Mouse (Mus musculus) limb, embryonic 15.5 days (tissue): Measurements from ENCODE around the gene Tm4sf1. TPM values are rescaled to one million over a fixed set of nuclear protein-coding genes. Genes with fewer than 3 reads are reported as not detected.

Experiments used
- ATAC-seq: fragments of 200-750 bp; cut with Nextera tagmentation; 2 replicates; pipeline ENCODE4 v1.8.0; 2017; ENCODE audit warnings: low read depth, moderate TSS enrichment; ENCODE audit not compliant: insufficient number of reproducible peaks, low FRiP score, low TSS enrichment
- H3K27ac ChIP-seq: fragments of 300-500 bp; sonication (generic); 2 replicates; pipeline ENCODE4 v1.5.1; 2015; ENCODE audit warnings: moderate library complexity, mild to moderate bottlenecking, inconsistent platforms
- H3K27me3 ChIP-seq: fragments of 300-500 bp; sonication (generic); 2 replicates; pipeline ENCODE4 v1.6.1; 2015; ENCODE audit warnings: inconsistent platforms
- H3K36me3 ChIP-seq: fragments of 300-500 bp; sonication (generic); 2 replicates; pipeline ENCODE4 v1.6.1; 2015; ENCODE audit warnings: inconsistent platforms
- H3K4me1 ChIP-seq: fragments of 300-500 bp; sonication (generic); 2 replicates; pipeline ENCODE4 v1.6.1; 2015; ENCODE audit warnings: inconsistent platforms
- H3K4me2 ChIP-seq: fragments of 300-500 bp; sonication (generic); 2 replicates; pipeline ENCODE4 v1.6.1; 2015; ENCODE audit warnings: mild to moderate bottlenecking, inconsistent platforms
- H3K4me3 ChIP-seq: fragments of 300-500 bp; sonication (generic); 2 replicates; pipeline ENCODE4 v1.5.1; 2015; ENCODE audit warnings: mild to moderate bottlenecking, inconsistent platforms
- H3K9ac ChIP-seq: fragments of 300-500 bp; sonication (generic); 2 replicates; pipeline ENCODE4 v1.6.1; 2015; ENCODE audit warnings: inconsistent platforms
- H3K9me3 ChIP-seq: fragments of 300-500 bp; sonication (generic); 2 replicates; pipeline ENCODE4 v1.6.1; 2016; ENCODE audit warnings: inconsistent platforms
- WGBS: fragments of 180-500 bp; shearing (Covaris S2); methylation state at CpG from one replicate; pipeline ENCODE4 v1.1.7; 2015; 5-methylcytosine and 5-hydroxymethylcytosine counted together
- polyA plus RNA-seq: library from polyadenylated mRNA; unstranded; fragments of >200 nt; fragmentation: Nextera tagmentation; extraction: Ambion mirVana; gene quantifications from 2 replicates; pipeline ENCODE4 v1.2.1, GENCODE M21; 2015

Gene Tm4sf1
- polyA plus RNA-seq, 1 experiment from 2014 or later, result 106 TPM

DNA sequence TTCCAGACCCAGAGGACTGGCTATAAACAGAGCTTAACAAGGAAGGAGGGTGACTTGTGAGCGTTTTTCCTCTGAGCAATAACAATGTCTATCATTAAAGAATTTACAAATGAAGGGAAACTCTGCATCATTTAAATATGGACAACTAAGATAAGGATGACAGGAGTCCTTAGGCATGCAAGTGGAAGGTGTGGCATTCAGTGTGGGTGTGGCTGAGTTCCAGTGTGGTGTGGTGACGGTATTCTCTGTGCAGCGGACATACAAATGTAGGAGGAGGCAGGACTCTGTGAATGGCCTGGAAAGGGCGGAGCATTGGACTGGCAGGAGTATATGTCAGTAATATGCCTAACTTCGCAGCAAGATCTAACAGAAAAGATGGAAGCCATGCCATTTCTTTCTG is 24.3 kb downstream of the Tm4sf1 start:
- Histone ChIP-seq H3K4me3 (no peak overlapping the region), H3K27ac (no peak overlapping the region), H3K36me3 (no peaks in the 10 kb centered on the region), H3K9ac (no peak overlapping the region), H3K9me3 (no peaks in the 10 kb centered on the region), H3K4me1 (no peaks in the 10 kb centered on the region), H3K27me3 (no peaks in the 10 kb centered on the region), H3K4me2 (no peak overlapping the region)
- 78% methylated on average over 5 of the region's 5 CpGs for WGBS
- no peak for ATAC-seq

DNA sequence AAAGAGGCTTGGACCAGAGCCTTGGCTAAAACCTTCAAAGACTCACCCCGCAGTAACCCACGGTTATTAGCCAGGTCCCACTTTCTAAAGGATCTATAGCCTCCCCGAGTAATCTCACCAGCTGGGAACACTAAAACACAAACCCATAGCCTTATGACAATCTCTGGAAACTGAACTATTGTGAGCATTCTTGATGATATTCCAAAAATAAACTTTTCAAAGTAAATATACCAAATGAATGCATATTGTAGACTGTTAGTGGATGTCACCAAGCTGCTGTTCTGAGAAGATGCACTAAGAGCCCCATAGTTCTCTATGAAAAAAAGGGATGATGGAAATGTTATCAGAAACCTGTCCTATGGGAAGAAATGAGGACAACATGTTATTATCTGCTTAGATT is 25.0 kb downstream of the Tm4sf1 start:
- H3K4me2 ChIP-seq, result no peak overlapping the region
- WGBS, result 57% methylated on average over 3 of the region's 3 CpGs
- H3K4me1 ChIP-seq, result no peaks in the 10 kb centered on the region
- no peak overlapping the region for H3K9ac ChIP-seq
- no peaks in the 10 kb centered on the region for H3K27me3 ChIP-seq
- no peaks in the 10 kb centered on the region for H3K9me3 ChIP-seq
- H3K27ac ChIP-seq, result no peak overlapping the region
- no peaks in the 10 kb centered on the region for H3K36me3 ChIP-seq
- ATAC-seq, result no peak
- H3K4me3 ChIP-seq, result no peak overlapping the region

DNA sequence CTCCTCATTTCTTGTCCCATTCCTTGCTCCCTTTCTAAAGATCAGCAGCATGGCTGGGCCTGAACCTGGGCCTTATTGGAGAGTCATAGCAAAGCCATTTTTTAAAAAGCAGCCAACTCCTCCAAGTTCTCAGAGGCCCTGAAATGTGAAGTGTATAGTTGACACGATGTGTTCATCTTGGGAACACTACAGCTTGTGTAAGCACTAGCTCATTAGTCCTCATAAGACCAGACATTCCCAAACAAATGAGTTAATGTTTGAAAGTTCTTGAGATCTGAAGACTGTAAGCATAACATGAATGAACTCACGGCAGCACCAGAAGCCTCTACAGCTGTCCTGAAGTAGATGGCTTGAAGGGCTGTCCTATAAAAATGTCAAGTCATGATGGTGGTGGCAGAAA is 32.8 kb downstream of the Tm4sf1 start:
- no peaks in the 10 kb centered on the region for H3K4me1 ChIP-seq
- H3K4me2 ChIP-seq, result no peak overlapping the region
- WGBS, result 72% methylated on average over 2 of the region's 2 CpGs
- H3K27ac ChIP-seq, result no peak overlapping the region
- H3K9me3 ChIP-seq, result no peaks in the 10 kb centered on the region
- H3K9ac ChIP-seq, result no peak overlapping the region
- H3K27me3 ChIP-seq, result no peaks in the 10 kb centered on the region
- H3K4me3 ChIP-seq, result no peak overlapping the region
- H3K36me3 ChIP-seq, result no peaks in the 10 kb centered on the region
- ATAC-seq, result no peak

GRCm38 (mm10) chr3:57267559-57268173 is 34.1 kb downstream of the Tm4sf1 start:
- Histone ChIP-seq H3K27ac (no peak overlapping the region), H3K4me3 (no peak overlapping the region), H3K9me3 (no peaks in the 10 kb centered on the region), H3K27me3 (no peaks in the 10 kb centered on the region), H3K4me2 (no peak overlapping the region), H3K9ac (no peak overlapping the region), H3K36me3 (no peaks in the 10 kb centered on the region), H3K4me1 (no peaks in the 10 kb centered on the region)
- WGBS, result 32% methylated on average over 6 of the region's 6 CpGs
- ATAC-seq, result 0 out of 2 replicates have a peak, but pooled peaks have one; percentile 24

DNA sequence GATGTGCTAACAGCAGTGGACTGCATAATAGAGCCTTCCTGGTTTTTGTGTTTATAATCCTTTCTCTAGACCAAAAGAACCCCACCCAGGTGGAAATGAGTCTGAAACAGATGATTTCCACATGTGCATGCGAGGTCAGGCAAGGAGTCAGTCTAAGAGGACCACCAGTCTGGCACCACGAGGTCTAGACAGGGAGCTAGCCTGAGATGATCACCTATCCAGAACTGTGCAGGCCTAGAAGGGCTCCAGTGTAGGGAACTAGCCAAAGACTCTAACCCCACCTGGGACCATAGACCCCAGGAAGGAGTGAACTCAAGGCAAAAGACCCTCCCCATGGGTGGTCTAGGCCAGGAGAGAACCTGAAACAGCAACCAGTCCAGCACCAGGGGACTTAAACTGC is 48.7 kb downstream of the Tm4sf1 start:
- Histone ChIP-seq H3K27me3 (no peaks in the 10 kb centered on the region), H3K27ac (no peak overlapping the region), H3K9ac (no peak overlapping the region), H3K4me1 (no peaks in the 10 kb centered on the region), H3K9me3 (no peaks in the 10 kb centered on the region), H3K4me2 (no peak overlapping the region), H3K36me3 (no peaks in the 10 kb centered on the region), H3K4me3 (no peak overlapping the region)
- ATAC-seq, result no peak
- 43% methylated on average over 2 of the region's 2 CpGs for WGBS

DNA sequence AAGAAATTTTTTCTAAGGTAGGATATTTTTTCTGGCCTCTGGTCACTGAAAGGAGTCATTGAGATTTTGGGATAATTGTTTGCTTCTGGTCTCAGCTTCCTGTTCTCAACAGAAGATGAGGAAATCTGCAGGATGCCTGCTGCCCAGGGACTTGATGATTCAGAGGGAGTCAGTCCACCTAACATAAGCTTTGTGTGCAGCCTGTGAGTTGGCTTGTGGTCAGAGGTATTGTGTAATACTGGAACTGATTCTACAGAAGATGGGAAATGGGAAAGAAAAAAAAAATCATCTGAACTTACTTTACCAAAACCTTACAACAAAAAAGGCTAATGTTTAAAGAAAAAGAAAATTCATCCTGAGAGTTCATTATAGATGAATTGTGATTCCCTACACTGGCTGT is 49.2 kb downstream of the Tm4sf1 start:
- Histone ChIP-seq H3K9me3 (no peaks in the 10 kb centered on the region), H3K27me3 (no peaks in the 10 kb centered on the region), H3K9ac (no peak overlapping the region), H3K4me2 (no peak overlapping the region), H3K36me3 (no peaks in the 10 kb centered on the region), H3K4me1 (no peaks in the 10 kb centered on the region), H3K27ac (no peak overlapping the region), H3K4me3 (no peak overlapping the region)
- no peak for ATAC-seq

DNA sequence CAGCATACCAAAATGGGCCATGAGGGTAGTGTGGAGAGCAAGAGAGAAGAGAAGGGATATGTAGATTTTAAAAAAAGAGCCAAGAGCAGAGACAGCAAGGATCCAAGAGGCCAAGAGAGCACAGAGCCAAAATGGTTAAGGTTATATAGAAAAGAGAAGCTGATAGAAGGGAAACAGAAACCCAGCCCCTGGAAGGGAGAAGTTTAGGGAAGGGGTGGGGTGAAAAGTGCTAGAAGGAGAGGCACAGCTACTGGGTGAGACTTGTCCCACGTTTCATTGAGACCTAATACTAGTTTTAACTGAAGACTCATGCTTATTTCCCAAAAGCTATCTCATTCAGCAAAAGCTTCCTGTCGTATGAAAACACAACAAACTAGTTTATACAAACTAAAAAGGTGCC is 56.5 kb downstream of the Tm4sf1 start:
- Histone ChIP-seq H3K4me3 (no peak overlapping the region), H3K4me1 (no peaks in the 10 kb centered on the region), H3K27me3 (no peaks in the 10 kb centered on the region), H3K4me2 (no peak overlapping the region), H3K9me3 (no peaks in the 10 kb centered on the region), H3K9ac (no peak overlapping the region), H3K36me3 (no peaks in the 10 kb centered on the region), H3K27ac (no peak overlapping the region)
- no peak for ATAC-seq
- WGBS, result 61% methylated on average over 2 of the region's 2 CpGs

Other genes with a start within 250 kb of the Tm4sf1 start
- gene Tm4sf4, start 123.3 kb upstream of the Tm4sf1 start, polyA plus RNA-seq, result 0.38 TPM in 1 of 2 replicates, not detected in the other